Mouse (Mus musculus) heart, adult 2 months (tissue): ENCODE data around the gene Herc1.

Experiments used
- CTCF ChIP-seq: fragments of 200-600 bp; IDR thresholded peaks from 2 replicates; pipeline ENCODE4 v1.8.1; 2022; ENCODE audit warnings: antibody characterized with exemption, mild to moderate bottlenecking, moderate library complexity
- EP300 ChIP-seq: fragments of 200-500 bp; IDR thresholded peaks from 2 replicates; pipeline ENCODE4 v1.6.1; 2011; ENCODE audit warnings: low read depth, low read length, control low read depth; ENCODE audit not compliant: insufficient read depth

DNA sequence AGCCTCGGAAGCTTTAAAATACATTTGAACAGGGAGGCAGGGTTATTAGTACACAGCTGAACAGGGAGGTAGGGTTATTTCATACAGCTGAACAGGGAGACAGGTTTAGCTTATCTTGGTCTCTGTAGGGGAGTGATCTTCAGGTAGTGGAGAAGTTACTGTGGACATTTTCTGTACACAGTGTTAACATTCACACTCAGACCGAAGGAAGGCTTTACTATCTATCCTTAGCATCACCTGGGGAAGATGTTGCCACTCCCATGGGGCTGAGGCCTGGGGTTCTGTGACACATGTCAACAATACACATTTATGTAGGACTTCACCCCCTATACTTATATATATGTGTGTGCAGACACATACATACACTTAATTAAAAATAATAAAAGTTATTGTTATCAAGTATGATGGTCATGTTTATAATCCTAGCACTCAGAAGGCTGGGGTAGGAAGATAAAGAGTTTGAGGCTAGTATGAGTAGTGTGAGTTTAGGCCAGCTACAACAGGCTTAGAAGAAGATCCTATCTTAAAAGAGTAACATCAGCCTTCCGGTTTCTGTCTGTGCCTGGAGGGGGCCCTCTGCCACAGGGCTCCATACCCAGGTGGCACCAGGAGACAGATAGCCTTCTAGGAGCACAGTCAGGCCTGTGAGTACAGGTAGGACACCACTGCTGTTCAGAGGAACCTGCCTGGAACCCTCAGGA is 9.7 kb upstream of the Herc1 start:
- TF ChIP-seq CTCF, result no peak
- no peak for TF ChIP-seq EP300
